Mouse (Mus musculus) liver, embryonic 16.5 days (tissue): ENCODE measurements around the gene Gm14434. TPM values are rescaled to one million over a fixed set of nuclear protein-coding genes. Genes with fewer than 3 reads are reported as not detected.
"Not testable (repeated sequence)": the region's sequence is repeated elsewhere in the genome, so short reads cannot be mapped to it uniquely, and the experiment has no call there.

Source experiments
- ATAC-seq: fragments of 200-750 bp; cut with Nextera tagmentation; 2 replicates; pipeline ENCODE4 v1.8.0; 2017; ENCODE audit warnings: low read depth, mild to moderate bottlenecking, moderate number of reproducible peaks, moderate library complexity
- H3K27ac ChIP-seq: fragments of 300-500 bp; sonication (generic); 2 replicates; pipeline ENCODE4 v1.5.1; 2014; ENCODE audit warnings: mild to moderate bottlenecking, low read length
- H3K27me3 ChIP-seq: fragments of 300-500 bp; sonication (generic); 2 replicates; pipeline ENCODE4 v1.6.1; 2014; ENCODE audit warnings: low read depth, low read length, mixed read lengths; ENCODE audit not compliant: control insufficient read depth, insufficient read depth
- H3K36me3 ChIP-seq: fragments of 300-500 bp; sonication (generic); 2 replicates; pipeline ENCODE4 v1.6.1; 2014; ENCODE audit warnings: mild to moderate bottlenecking; ENCODE audit not compliant: control insufficient read depth, insufficient read depth
- H3K4me1 ChIP-seq: fragments of 300-500 bp; sonication (generic); 2 replicates; pipeline ENCODE4 v1.6.1; 2014; ENCODE audit warnings: low read depth, low read length, mixed read lengths; ENCODE audit not compliant: control insufficient read depth
- H3K4me2 ChIP-seq: fragments of 300-500 bp; sonication (generic); 2 replicates; pipeline ENCODE4 v1.6.1; 2014; ENCODE audit warnings: low read depth, low read length, mixed read lengths
- H3K4me3 ChIP-seq: fragments of 300-500 bp; sonication (generic); 2 replicates; pipeline ENCODE4 v1.5.1; 2014; ENCODE audit warnings: low read depth, mild to moderate bottlenecking, low read length
- H3K9ac ChIP-seq: fragments of 300-500 bp; sonication (generic); 2 replicates; pipeline ENCODE4 v1.6.1; 2014; ENCODE audit warnings: low read depth, low read length
- H3K9me3 ChIP-seq: fragments of 300-500 bp; sonication (generic); replicated peaks from 2 replicates; pipeline ENCODE4 v1.6.1; 2016; ENCODE audit warnings: low read length; ENCODE audit not compliant: control insufficient read depth
- WGBS: fragments of 180-500 bp; shearing (Covaris S2); extraction: QIAGEN DNeasy Blood & Tissue Kit; methylation state at CpG from one replicate; pipeline ENCODE4 v1.1.7; 2014; ENCODE audit not compliant: insufficient replicate concordance; 5-methylcytosine and 5-hydroxymethylcytosine counted together
- polyA plus RNA-seq: library from polyadenylated mRNA; unstranded; fragments of >200 nt; fragmentation: Nextera tagmentation; extraction: Ambion mirVana; gene quantifications from 2 replicates; pipeline ENCODE4 v1.2.1, GENCODE M21; 2015

Gene Gm14434
- polyA plus RNA-seq: 0.26 and 1.4 TPM in 2 replicates

DNA sequence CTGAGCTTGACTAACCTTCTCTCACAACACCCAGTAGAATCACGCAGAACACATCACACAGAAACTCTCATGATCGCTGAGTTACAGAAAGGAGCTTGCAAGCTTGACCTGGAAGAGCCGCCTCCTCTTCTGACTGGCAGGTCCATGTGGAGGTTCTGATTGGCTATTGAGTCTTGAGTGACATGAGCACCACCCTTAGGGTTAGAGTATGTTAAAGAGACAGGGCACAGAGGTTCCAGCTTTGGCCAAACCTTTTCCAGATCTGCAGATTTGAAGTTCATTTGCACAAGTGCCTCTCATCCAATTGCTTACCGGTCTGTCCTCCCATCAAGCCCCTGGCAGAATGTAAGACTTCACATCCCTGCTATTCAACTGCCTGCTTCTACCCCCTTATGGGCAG lies at the start of gene Gm14434:
Gm14434 (minus strand) TSS at position 101 of the 400 bp plus-strand sequence.
- H3K9ac ChIP-seq, H3K36me3 ChIP-seq, H3K27me3 ChIP-seq, H3K4me2 ChIP-seq, H3K27ac ChIP-seq, H3K4me3 ChIP-seq, H3K9me3 ChIP-seq, ATAC-seq, H3K4me1 ChIP-seq: not testable (repeated sequence)
- whole genome bisulfite sequencing: no CpG with 5 or more reads among the region's 4 CpGs

DNA sequence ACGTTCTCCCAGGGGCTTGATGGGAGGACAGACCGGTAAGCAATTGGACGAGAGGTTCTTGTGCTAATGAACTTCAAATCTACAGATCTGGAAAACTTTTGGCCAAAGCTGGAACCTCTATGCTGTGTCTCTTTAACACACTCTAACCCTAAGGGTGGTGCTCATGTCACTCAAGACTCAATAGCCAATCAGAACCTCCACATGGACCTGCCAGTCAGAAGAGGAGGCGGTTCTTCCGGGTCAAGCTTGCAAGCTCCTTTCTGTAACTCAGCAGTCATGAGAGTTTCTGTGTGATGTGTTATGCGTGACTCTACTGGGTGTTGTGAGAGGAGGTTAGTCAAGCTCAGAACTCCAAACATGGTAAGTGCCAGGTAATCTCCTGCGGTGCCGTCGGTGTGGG lies 34.2 kb upstream of the Gm14434 start, which contains the start of gene Zfp967:
Zfp967 (plus strand) TSS at position 301 of the 400 bp plus-strand sequence.
- H3K27me3 ChIP-seq, H3K4me1 ChIP-seq, H3K9ac ChIP-seq, H3K27ac ChIP-seq, H3K4me2 ChIP-seq, H3K4me3 ChIP-seq, H3K9me3 ChIP-seq, H3K36me3 ChIP-seq, ATAC-seq: not testable (repeated sequence)
- WGBS: no CpG with 5 or more reads among the region's 9 CpGs

DNA sequence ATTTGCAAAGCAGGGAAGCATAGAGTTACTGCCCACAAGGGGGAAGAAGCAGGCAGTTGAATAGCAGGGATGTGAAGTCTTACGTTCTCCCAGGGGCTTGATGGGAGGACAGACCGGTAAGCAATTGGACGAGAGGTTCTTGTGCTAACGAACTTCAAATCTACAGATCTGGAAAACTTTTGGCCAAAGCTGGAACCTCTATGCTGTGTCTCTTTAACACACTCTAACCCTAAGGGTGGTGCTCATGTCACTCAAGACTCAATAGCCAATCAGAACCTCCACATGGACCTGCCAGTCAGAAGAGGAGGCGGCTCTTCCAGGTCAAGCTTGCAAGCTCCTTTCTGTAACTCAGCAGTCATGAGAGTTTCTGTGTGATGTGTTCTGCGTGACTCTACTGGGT lies 63.3 kb downstream of the Gm14434 start, which contains the start of gene Gm14435:
Gm14435 (plus strand) TSS at position 301 of the 400 bp plus-strand sequence.
- H3K4me2 ChIP-seq: not testable (repeated sequence)

More for the DNA sequence above, 63.3 kb downstream of the Gm14434 start, which contains the start of gene Gm14435:
- not testable (repeated sequence) for H3K9me3 ChIP-seq, H3K9ac ChIP-seq, ATAC-seq, H3K36me3 ChIP-seq, H3K4me1 ChIP-seq, H3K27me3 ChIP-seq, H3K4me3 ChIP-seq, H3K27ac ChIP-seq
- no CpG with 5 or more reads among the region's 6 CpGs for WGBS

Other genes starting within 250 kb of the Gm14434 start
- gene Gm11009, start 167.3 kb downstream of the Gm14434 start, polyA plus RNA-seq: not detected in 2 replicates
- 4.2 and 4.8 TPM in 2 replicates for gene Gm14435, start 63.2 kb downstream of the Gm14434 start, polyA plus RNA-seq
- not detected in 2 replicates for gene Zfp967, start 34.3 kb upstream of the Gm14434 start, polyA plus RNA-seq
- gene Gm14308, start 149.6 kb upstream of the Gm14434 start, polyA plus RNA-seq: 1.1 and 1.3 TPM in 2 replicates
- gene Zfp973, start 183.7 kb upstream of the Gm14434 start, polyA plus RNA-seq: 2.5 and 2.8 TPM in 2 replicates
- gene Gm14305, start 221.5 kb upstream of the Gm14434 start, polyA plus RNA-seq: 4.2 and 4.3 TPM in 2 replicates